Mouse (Mus musculus) left cerebral cortex, postnatal 14 days (tissue): Measurements from ENCODE around the gene Tab2. TPM values are rescaled to one million over a fixed set of nuclear protein-coding genes. Genes with fewer than 3 reads are reported as not detected.

Source experiments
- DNase-seq, 2 experiments: peaks; one replicate each; pipeline ENCODE4 v3.0.0; 2021 to 2022; ENCODE audit warnings: low spot score in 2 of 2, mixed read lengths in 1 of 2
- intact Hi-C: fragments of 180-260 bp; cut with DNase I; formaldehyde crosslinking; loops from one replicate; pipeline ENCODE4 v1.15.1; 2025
- total RNA-seq, 2 experiments: library from RNA; stranded (reverse); gene quantifications; 2 replicates each; pipeline ENCODE4 v1.2.3; 2021

Tab2 gene
- total RNA-seq, 2 experiments from 2014 or later, result 52.9 to 56.3 TPM

DNA sequence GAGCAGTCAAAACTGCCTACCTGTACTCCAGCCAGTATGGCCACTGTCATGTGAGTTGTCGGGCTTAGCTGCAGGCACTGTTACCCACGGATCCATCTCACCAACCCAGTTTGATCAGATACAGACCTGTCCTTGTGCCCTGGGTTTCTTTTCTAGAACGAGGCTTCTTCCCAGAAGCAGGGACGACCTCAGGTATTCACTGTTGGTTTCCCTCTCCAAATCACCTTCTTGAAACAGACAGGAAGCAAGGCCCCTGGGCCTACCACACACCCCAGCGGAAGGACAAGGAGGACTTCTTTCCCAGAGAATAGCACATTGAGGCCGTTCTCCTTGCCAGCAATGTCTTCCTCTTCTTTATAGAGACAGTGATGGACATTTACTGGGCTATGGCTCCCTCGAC lies 95.5 kb downstream of the Tab2 start:
- no peak for DNase-seq
- intact Hi-C loops, result no loop called here

Other genes with a start within 250 kb of the Tab2 start
- 10 to 100 TPM; 11.0 to 14.4 TPM for gene Katna1, start 230.2 kb downstream of the Tab2 start, total RNA-seq
- gene Ginm1, start 163.4 kb downstream of the Tab2 start, total RNA-seq, result 10 to 100 TPM; 19.2 to 21.2 TPM
- gene Ppil4, start 163.3 kb downstream of the Tab2 start, total RNA-seq, result 10 to 100 TPM; 33.4 to 33.9 TPM
- under 1 TPM; 0.15 to 0.20 TPM for gene Zc3h12d, start 123.8 kb downstream of the Tab2 start, total RNA-seq